Mouse (Mus musculus) macrophage (primary cell): ENCODE measurements around the gene Eif4e2. TPM values are rescaled to one million over a fixed set of nuclear protein-coding genes. Genes with fewer than 3 reads are reported as not detected.

Source experiments
- H3K27ac ChIP-seq: fragments of 350-480 bp; formaldehyde crosslinking; 2 replicates; pipeline ENCODE4 v1.9.0; 2021
- H3K36me3 ChIP-seq: fragments of 350-480 bp; formaldehyde crosslinking; 2 replicates; pipeline ENCODE4 v1.9.0; 2021; ENCODE audit errors: inconsistent target
- H3K4me3 ChIP-seq: fragments of 350-480 bp; formaldehyde crosslinking; 2 replicates; pipeline ENCODE4 v1.9.0; 2021; ENCODE audit errors: inconsistent target
- H3K79me2 ChIP-seq: fragments of 350-480 bp; formaldehyde crosslinking; 2 replicates; pipeline ENCODE4 v1.9.0; 2021; ENCODE audit errors: inconsistent target
- WGBS: methylation state at CpG from one replicate; pipeline ENCODE4 v1.1.7; 2026; ENCODE audit warnings: inconsistent platforms; ENCODE audit not compliant: missing documents; 5-methylcytosine and 5-hydroxymethylcytosine counted together
- polyA plus RNA-seq: library from polyadenylated mRNA; stranded (reverse); fragments of 250-400 nt; gene quantifications from 3 replicates; pipeline ENCODE4 v1.2.4, GENCODE M21; 2018; ENCODE audit warnings: inconsistent platforms

Eif4e2 gene
- polyA plus RNA-seq, 1 experiment from 2014 or later = 143 TPM

GRCm38 (mm10) chr1:87186261-87187036 is 27.3 kb upstream of the Eif4e2 start:
- Histone ChIP-seq H3K79me2 (no peaks in the 10 kb centered on the region), H3K36me3 (no peaks in the 10 kb centered on the region), H3K4me3 (peak overlapping the region; percentile 22; the same call in 1 of the 2 replicates), H3K27ac (no peak overlapping the region)
- WGBS = 8% methylated on average over 51 of the region's 54 CpGs

- no peaks in the 10 kb centered on the region for H3K79me2 ChIP-seq
- WGBS = 3% methylated on average over 15 of the region's 15 CpGs
These were observed 26.7 kb upstream of the Eif4e2 start for GRCm38 (mm10) chr1:87187037-87187355.

GRCm38 (mm10) chr1:87190429-87190828 is 23.3 kb upstream of the Eif4e2 start, which contains the start of gene Chrnd:
Gene Chrnd, plus strand, starts transcription at chr1:87190607.
- no peaks in the 10 kb centered on the region for H3K79me2 ChIP-seq
- no peaks in the 10 kb centered on the region for H3K36me3 ChIP-seq
- WGBS = 63% methylated on average over 4 of the region's 4 CpGs
- no peak within 1 kb of the TSS for H3K27ac ChIP-seq
- no peak within 1 kb of the TSS for H3K4me3 ChIP-seq

More at GRCm38 (mm10) chr1:87187037-87187355, 26.7 kb upstream of the Eif4e2 start:
- Histone ChIP-seq H3K4me3 (peak overlapping the region; percentile 22; the same call in 1 of the 2 replicates), H3K36me3 (no peaks in the 10 kb centered on the region), H3K27ac (no peak overlapping the region)

- Histone ChIP-seq H3K27ac (no peak overlapping the region), H3K79me2 (no peaks in the 10 kb centered on the region), H3K4me3 (no peak overlapping the region), H3K36me3 (no peaks in the 10 kb centered on the region)
- 88% methylated on average over 9 of the region's 9 CpGs for WGBS
These were observed 16.4 kb upstream of the Eif4e2 start for GRCm38 (mm10) chr1:87197296-87197695.

- WGBS = 84% methylated on average over 12 of the region's 12 CpGs
- Histone ChIP-seq H3K4me3 (no peak overlapping the region), H3K27ac (no peak overlapping the region), H3K36me3 (no peaks in the 10 kb centered on the region), H3K79me2 (no peaks in the 10 kb centered on the region)
These were observed 15.3 kb upstream of the Eif4e2 start for GRCm38 (mm10) chr1:87198119-87199065.

GRCm38 (mm10) chr1:87200811-87201210 is 12.9 kb upstream of the Eif4e2 start:
- Histone ChIP-seq H3K27ac (peak overlapping the region; percentile 35), H3K79me2 (no peaks in the 10 kb centered on the region), H3K4me3 (no peak overlapping the region), H3K36me3 (no peaks in the 10 kb centered on the region)
- 30% methylated on average over 2 of the region's 2 CpGs for WGBS

GRCm38 (mm10) chr1:87201848-87202247 is 11.9 kb upstream of the Eif4e2 start:
- Histone ChIP-seq H3K27ac (peak overlapping the region; percentile 35), H3K36me3 (no peaks in the 10 kb centered on the region)
- WGBS = 58% methylated on average over 1 of the region's 1 CpGs

GRCm38 (mm10) chr1:87203779-87204178 is 9.9 kb upstream of the Eif4e2 start:
- H3K4me3 ChIP-seq = no peak overlapping the region
- no peaks in the 10 kb centered on the region for H3K79me2 ChIP-seq
- H3K36me3 ChIP-seq = no peaks in the 10 kb centered on the region
- no peak overlapping the region for H3K27ac ChIP-seq
- 88% methylated on average over 4 of the region's 5 CpGs for WGBS

More at GRCm38 (mm10) chr1:87201848-87202247, 11.9 kb upstream of the Eif4e2 start:
- H3K79me2 ChIP-seq = no peaks in the 10 kb centered on the region
- no peak overlapping the region for H3K4me3 ChIP-seq

GRCm38 (mm10) chr1:87204465-87204864 is 9.2 kb upstream of the Eif4e2 start, which contains the start of gene Chrng:
Gene Chrng, plus strand, starts transcription at chr1:87204657.
- H3K4me3 ChIP-seq = no peak within 1 kb of the TSS
- no peaks in the 10 kb centered on the region for H3K36me3 ChIP-seq
- H3K27ac ChIP-seq = no peak within 1 kb of the TSS
- no peaks in the 10 kb centered on the region for H3K79me2 ChIP-seq
- WGBS = 95% methylated on average over 7 of the region's 7 CpGs

GRCm38 (mm10) chr1:87205038-87205437 is 8.7 kb upstream of the Eif4e2 start:
- WGBS = 69% methylated on average over 6 of the region's 6 CpGs
- no peaks in the 10 kb centered on the region for H3K79me2 ChIP-seq
- no peak overlapping the region for H3K27ac ChIP-seq
- H3K36me3 ChIP-seq = no peaks in the 10 kb centered on the region
- H3K4me3 ChIP-seq = no peak overlapping the region

- Histone ChIP-seq H3K4me3 (no peak overlapping the region), H3K36me3 (no peaks in the 10 kb centered on the region), H3K79me2 (no peaks in the 10 kb centered on the region), H3K27ac (no peak overlapping the region)
- WGBS = 74% methylated on average over 3 of the region's 3 CpGs
These were observed 8.2 kb upstream of the Eif4e2 start for GRCm38 (mm10) chr1:87205502-87205901.

GRCm38 (mm10) chr1:87206339-87206738 is 7.4 kb upstream of the Eif4e2 start:
- no peak overlapping the region for H3K27ac ChIP-seq
- WGBS = 21% methylated on average over 17 of the region's 17 CpGs
- H3K79me2 ChIP-seq = no peaks in the 10 kb centered on the region
- H3K36me3 ChIP-seq = no peaks in the 10 kb centered on the region
- no peak overlapping the region for H3K4me3 ChIP-seq

GRCm38 (mm10) chr1:87211431-87211830 is 2.3 kb upstream of the Eif4e2 start:
- 84% methylated on average over 4 of the region's 4 CpGs for WGBS
- H3K4me3 ChIP-seq = no peak overlapping the region
- H3K36me3 ChIP-seq = no peaks in the 10 kb centered on the region
- no peak overlapping the region for H3K27ac ChIP-seq
- H3K79me2 ChIP-seq = peaks cover 23% of the 10 kb centered on the region

GRCm38 (mm10) chr1:87214748-87215147 is 1.0 kb downstream of the Eif4e2 start:
- H3K4me3 ChIP-seq = peak overlapping the region; percentile 89
- WGBS = 6% methylated on average over 4 of the region's 4 CpGs
- H3K36me3 ChIP-seq = peaks cover under 1% of the 10 kb centered on the region; the same call in 1 of the 2 replicates
- H3K79me2 ChIP-seq = peaks cover 56% of the 10 kb centered on the region
- peak overlapping the region; percentile 61 for H3K27ac ChIP-seq

GRCm38 (mm10) chr1:87217938-87218337 is 4.2 kb downstream of the Eif4e2 start:
- no peak overlapping the region for H3K27ac ChIP-seq

More at GRCm38 (mm10) chr1:87217938-87218337, 4.2 kb downstream of the Eif4e2 start:
- H3K36me3 ChIP-seq = peaks cover 33% of the 10 kb centered on the region
- H3K4me3 ChIP-seq = no peak overlapping the region
- peaks cover 70% of the 10 kb centered on the region for H3K79me2 ChIP-seq
- 49% methylated on average over 3 of the region's 3 CpGs for WGBS
